In the genomic region with DNA sequence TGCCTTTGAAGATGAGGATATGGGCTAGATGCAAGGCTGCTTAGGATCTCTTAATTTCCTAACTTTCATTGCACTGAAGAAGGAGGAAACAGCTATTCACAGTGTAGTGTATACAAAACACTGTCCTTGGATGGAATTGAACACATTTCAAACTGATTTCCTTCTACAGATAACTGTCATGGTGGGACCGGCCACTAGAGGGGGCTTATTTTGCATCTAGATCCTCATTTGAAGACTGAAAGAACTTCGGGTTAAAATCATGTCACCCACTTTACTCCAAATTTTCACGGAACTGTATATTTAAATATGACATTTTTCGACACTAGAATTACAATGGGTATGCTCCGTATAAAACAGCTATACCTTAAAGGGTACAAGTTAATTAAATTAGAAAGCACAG, we compare ENCODE assay signal across 9 mouse cellular contexts. TPM values are rescaled to one million over a fixed set of nuclear protein-coding genes. Genes with fewer than 3 reads are reported as not detected.
DNase-seq lines count a peak whose midpoint lies in the region; ATAC-seq and TF ChIP-seq lines count a peak whose summit lies in the region.
"Had no signal": no experiment of that assay in that cellular context is flagged by ENCODE, and none has a peak within 500 bp of the region (broad histone marks: within the 10 kb centered on the region; RNA-seq: fewer than 3 reads in every experiment).

No protein-coding gene starts in this region.

- intact Hi-C loops in gastrocnemius, postnatal 14 days (cut with DNase I; ENCODE audit: low total_unique reads), result loop anchor here (10.0 kb wide), 1 partner anchor 303 kb away; no protein-coding TSS in a partner anchor

- no peak overlapping the region for H3K9ac ChIP-seq in kidney, postnatal 0 days (ENCODE audit: low read depth, low read length)
- H3K9ac ChIP-seq in liver, embryonic 11.5 days (ENCODE audit: low read depth, low read length), result no peak overlapping the region
- H3K9ac ChIP-seq: hindbrain, embryonic 15.5 days had no signal

- no peaks in the 10 kb centered on the region for H3K36me3 ChIP-seq in kidney, postnatal 0 days (ENCODE audit: insufficient read depth, low read length)
- H3K36me3 ChIP-seq in liver, embryonic 11.5 days (ENCODE audit: control insufficient read depth, insufficient read depth, low read length), result no peaks in the 10 kb centered on the region
- H3K36me3 ChIP-seq in thymus, adult 2 months (ENCODE audit: control insufficient read depth, insufficient read depth, low read length), result no peaks in the 10 kb centered on the region
- H3K36me3 ChIP-seq: hindbrain, embryonic 15.5 days had no signal

- no peaks in the 10 kb centered on the region for H3K27me3 ChIP-seq in kidney, postnatal 0 days (ENCODE audit: insufficient read depth, low read length)
- H3K27me3 ChIP-seq in liver, embryonic 11.5 days (replicated peaks; ENCODE audit: control insufficient read depth, insufficient read depth, low read length), result no peaks in the 10 kb centered on the region
- no peaks in the 10 kb centered on the region for H3K27me3 ChIP-seq in thymus, adult 2 months (ENCODE audit: control insufficient read depth, insufficient read depth, low read length)
- H3K27me3 ChIP-seq: hindbrain, embryonic 15.5 days had no signal

- peak overlapping the region; percentile 11; the same call in 1 of the 2 replicates for H3K4me3 ChIP-seq in kidney, postnatal 0 days (replicated peaks; ENCODE audit: low read depth, low read length)
- no peak overlapping the region for H3K4me3 ChIP-seq in liver, embryonic 11.5 days (ENCODE audit: low read depth, low read length)
- no peak overlapping the region for H3K4me3 ChIP-seq in thymus, adult 2 months (ENCODE audit: control insufficient read depth, insufficient read depth, low read length)
- H3K4me3 ChIP-seq: hindbrain, embryonic 15.5 days had no signal

- TF ChIP-seq CTCF in kidney, postnatal 0 days (IDR thresholded peaks at IDR 0.05; ENCODE audit: low read depth), result peak; percentile 85
- TF ChIP-seq CTCF in thymus, adult 2 months (IDR thresholded peaks at IDR 0.05; ENCODE audit: borderline replicate concordance, control insufficient read depth, extremely low read depth, insufficient read depth, low read length, poor library complexity), result no peak

- no peaks in the 10 kb centered on the region for H3K9me3 ChIP-seq in kidney, postnatal 0 days (replicated peaks; ENCODE audit: low read length)
- no peaks in the 10 kb centered on the region for H3K9me3 ChIP-seq in liver, embryonic 11.5 days (ENCODE audit: control insufficient read depth, low read length)
- H3K9me3 ChIP-seq: hindbrain, embryonic 15.5 days had no signal

- WGBS in kidney, postnatal 0 days, result 16% methylated on average over 5 of the region's 5 CpGs
- WGBS in liver, embryonic 11.5 days, result 13% methylated on average over 5 of the region's 5 CpGs
- 3% methylated on average over 5 of the region's 5 CpGs for WGBS in thymus, adult 2 months

- H3K27ac ChIP-seq in kidney, postnatal 0 days, result no peak overlapping the region
- no peak overlapping the region for H3K27ac ChIP-seq in liver, embryonic 11.5 days (ENCODE audit: low read depth, low read length)
- H3K27ac ChIP-seq in thymus, adult 2 months (ENCODE audit: control insufficient read depth, insufficient read depth, low read length), result no peak overlapping the region
- H3K27ac ChIP-seq: hindbrain, embryonic 15.5 days had no signal

- peak; percentile 81 for DNase-seq in urinary bladder, postnatal 14 days (ENCODE audit: low spot score)
- DNase-seq in urinary bladder, postnatal 10 days (ENCODE audit: low spot score), result no peak
- peak; percentile 56 for DNase-seq in cerebellum, adult 8-10 months
- peak; percentile 51 for DNase-seq in gastrocnemius, postnatal 14 days
- peak; percentile 85 for DNase-seq in kidney, postnatal 0 days (ENCODE audit: low spot score)
- DNase-seq in liver, embryonic 11.5 days (ENCODE audit: low spot score), result peak; percentile 55
- DNase-seq in thymus, adult 2 months, result peak; percentile 70

- H3K4me2 ChIP-seq in kidney, postnatal 0 days (ENCODE audit: low read length), result peak overlapping the region; percentile 88
- peak overlapping the region; percentile 25; the same call in 1 of the 2 replicates for H3K4me2 ChIP-seq in liver, embryonic 11.5 days
- H3K4me2 ChIP-seq: hindbrain, embryonic 15.5 days had no signal

- H3K4me1 ChIP-seq in kidney, postnatal 0 days (replicated peaks; ENCODE audit: insufficient read depth, low read length), result no peaks in the 10 kb centered on the region; the same call in 1 of the 2 replicates
- H3K4me1 ChIP-seq in liver, embryonic 11.5 days (replicated peaks; ENCODE audit: control insufficient read depth, insufficient read depth, low read length), result no peaks in the 10 kb centered on the region; the same call in 1 of the 2 replicates
- no peaks in the 10 kb centered on the region; the same call in 1 of the 2 replicates for H3K4me1 ChIP-seq in thymus, adult 2 months (replicated peaks; ENCODE audit: control insufficient read depth, insufficient read depth, low read length)

- no peak for TF ChIP-seq POLR2A in thymus, adult 2 months (IDR thresholded peaks at IDR 0.05; ENCODE audit: control insufficient read depth, extremely low read depth, insufficient read depth, low read length, poor library complexity)

- ATAC-seq in kidney, postnatal 0 days (replicated peaks; ENCODE audit: low FRiP score, low read depth), result no peak
- ATAC-seq in liver, embryonic 11.5 days (replicated peaks; ENCODE audit: low FRiP score), result no peak
- ATAC-seq in neutrophil, adult 5-6 weeks (ENCODE audit: extremely low read depth, insufficient number of reproducible peaks, low FRiP score, poor library complexity, severe bottlenecking), result peak; percentile 65; the same call in 1 of the 2 replicates

RNA-seq across cellular contexts. Expression of gene Ahr, which starts 2.7 kb away (rescaled TPM):
- 1 to 10 TPM; 2.1 to 3.2 TPM for total RNA-seq in gastrocnemius, postnatal 14 days (2021)
- polyA plus RNA-seq in kidney, postnatal 0 days (2015; fragmentation: Nextera tagmentation; extraction: Ambion mirVana), result 5.5 and 6.7 TPM in 2 replicates
- polyA plus RNA-seq in liver, embryonic 11.5 days (2014; fragmentation: Nextera tagmentation; extraction: Ambion mirVana), result 3.1 and 3.4 TPM in 2 replicates
- 9.2 and 10.2 TPM in 2 replicates for total RNA-seq in neutrophil, adult 5-6 weeks (2017)
- 4.9 and 5.7 TPM in 2 replicates for polyA plus RNA-seq in thymus, adult 2 months (2012; rRNA removed)
